Mouse (Mus musculus): ENCODE results near the gene Nucb1. TPM values are rescaled to one million over a fixed set of nuclear protein-coding genes. Genes with fewer than 3 reads are reported as not detected.
A peak's percentile ranks its signal among the peaks of the same experiment; 100 is the strongest.

Gene Nucb1
- polyA plus RNA-seq, 1 experiment from 2014 or later, result 106 TPM

GRCm38 (mm10) chr7:45454971-45455370, 55.2 kb downstream of the Nucb1 start:
- Histone ChIP-seq H3K36me3 (ENCODE audit: control insufficient read depth, insufficient read depth) (peaks cover 14% of the 10 kb centered on the region), H3K4me2 (ENCODE audit: low read length) (no peak overlapping the region), H3K4me3 (replicated peaks; ENCODE audit: low read length) (no peak overlapping the region), H3K9ac (replicated peaks; ENCODE audit: low read depth, low read length) (no peak overlapping the region), H3K9me3 (ENCODE audit: control insufficient read depth, low read length) (no peaks in the 10 kb centered on the region), H3K27me3 (replicated peaks; ENCODE audit: control insufficient read depth, insufficient read depth, low read length) (no peaks in the 10 kb centered on the region), H3K4me1 (replicated peaks; ENCODE audit: control insufficient read depth, insufficient read depth, low read length) (peaks cover 18% of the 10 kb centered on the region), H3K27ac (ENCODE audit: low read length) (no peak overlapping the region)
- 88% methylated on average over 15 of the region's 15 CpGs for WGBS
- no peak for ATAC-seq

DNA sequence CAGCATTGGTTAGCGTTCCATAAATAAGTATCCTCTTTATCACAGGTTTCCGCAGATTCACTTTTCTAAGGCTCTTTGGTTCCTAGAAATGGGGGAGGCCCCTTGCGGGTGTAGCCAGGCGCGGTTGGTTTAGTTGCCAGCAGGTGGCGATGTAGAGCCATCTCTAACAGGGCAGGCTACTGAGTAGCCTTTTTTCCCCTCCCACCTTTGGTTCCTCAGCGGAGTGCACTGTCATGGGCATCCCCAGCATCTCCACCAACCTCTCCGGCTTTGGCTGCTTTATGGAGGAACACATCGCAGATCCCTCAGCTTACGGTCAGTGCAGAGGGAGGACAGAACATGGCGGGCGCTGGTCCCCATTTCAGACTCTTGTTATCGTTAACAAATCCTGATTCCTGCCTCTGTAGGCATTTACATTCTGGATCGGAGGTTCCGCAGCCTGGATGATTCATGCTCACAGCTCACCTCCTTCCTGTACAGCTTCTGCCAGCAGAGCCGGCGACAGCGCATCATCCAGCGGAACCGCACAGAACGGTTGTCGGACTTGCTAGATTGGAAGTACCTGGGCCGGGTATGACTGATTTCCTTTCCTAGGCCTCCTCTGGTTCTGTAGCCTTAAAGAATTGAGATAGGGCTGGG, 58.7 kb downstream of the Nucb1 start:
- H3K4me2 ChIP-seq (ENCODE audit: low read length), result no peak overlapping the region
- H3K9me3 ChIP-seq (ENCODE audit: control insufficient read depth, low read length), result no peaks in the 10 kb centered on the region
- no peak overlapping the region for H3K9ac ChIP-seq (replicated peaks; ENCODE audit: low read depth, low read length)
- no peaks in the 10 kb centered on the region for H3K4me1 ChIP-seq (replicated peaks; ENCODE audit: control insufficient read depth, insufficient read depth, low read length)
- H3K36me3 ChIP-seq (ENCODE audit: control insufficient read depth, insufficient read depth), result peaks cover 5% of the 10 kb centered on the region; the same call in 1 of the 2 replicates
- ATAC-seq, result peak; percentile 79
- no peak overlapping the region for H3K27ac ChIP-seq (ENCODE audit: low read length)
- no peak overlapping the region for H3K4me3 ChIP-seq (replicated peaks; ENCODE audit: low read length)
- WGBS, result 54% methylated on average over 23 of the region's 23 CpGs
- no peaks in the 10 kb centered on the region for H3K27me3 ChIP-seq (replicated peaks; ENCODE audit: control insufficient read depth, insufficient read depth, low read length)

GRCm38 (mm10) chr7:45449974-45450373, 60.2 kb downstream of the Nucb1 start:
- H3K9me3 ChIP-seq (ENCODE audit: control insufficient read depth, low read length), result no peaks in the 10 kb centered on the region
- no peak overlapping the region for H3K4me3 ChIP-seq (replicated peaks; ENCODE audit: low read length)
- H3K27me3 ChIP-seq (replicated peaks; ENCODE audit: control insufficient read depth, insufficient read depth, low read length), result no peaks in the 10 kb centered on the region
- no peak overlapping the region for H3K4me2 ChIP-seq (ENCODE audit: low read length)
- H3K36me3 ChIP-seq (ENCODE audit: control insufficient read depth, insufficient read depth), result 0 out of 2 replicates have a peak, but pooled peaks cover 3% of the 10 kb centered on the region
- H3K4me1 ChIP-seq (replicated peaks; ENCODE audit: control insufficient read depth, insufficient read depth, low read length), result no peaks in the 10 kb centered on the region
- 100% methylated on average over 1 of the region's 1 CpGs for WGBS
- ATAC-seq, result no peak
- no peak overlapping the region for H3K27ac ChIP-seq (ENCODE audit: low read length)
- H3K9ac ChIP-seq (replicated peaks; ENCODE audit: low read depth, low read length), result no peak overlapping the region

DNA sequence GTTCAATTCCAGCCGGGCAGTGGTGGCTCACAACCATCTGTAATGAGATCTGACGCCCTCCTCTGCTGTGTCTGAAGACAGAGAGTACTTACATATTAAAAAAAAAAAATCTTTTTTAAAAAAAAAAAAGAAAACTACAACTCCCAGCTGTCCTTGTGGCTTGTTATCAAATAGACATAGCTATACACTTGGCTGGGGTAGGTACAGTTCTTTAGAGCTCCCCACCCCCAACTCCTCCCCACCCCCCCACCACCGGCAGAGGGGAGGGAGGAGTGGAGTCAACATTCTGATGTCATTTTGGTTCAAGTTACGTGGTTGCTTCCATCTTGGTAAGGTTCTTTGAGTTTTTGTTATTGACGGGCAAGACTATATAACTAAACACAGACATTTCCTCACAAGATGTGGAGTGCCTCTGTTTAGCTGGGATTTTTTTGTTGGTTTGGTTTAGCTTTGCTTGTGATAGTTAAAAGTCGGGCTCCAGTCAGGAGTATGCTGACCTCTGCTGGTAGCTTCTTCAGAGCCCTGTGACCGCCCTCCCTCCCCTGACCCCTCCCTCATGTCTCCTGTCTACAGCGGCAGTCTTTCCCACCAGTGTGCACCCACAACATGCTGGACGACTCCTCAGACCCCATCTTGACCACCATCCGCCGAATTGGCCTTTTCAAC, 62.7 kb downstream of the Nucb1 start:
- H3K27me3 ChIP-seq (replicated peaks; ENCODE audit: control insufficient read depth, insufficient read depth, low read length), result no peaks in the 10 kb centered on the region
- 41% methylated on average over 11 of the region's 11 CpGs for WGBS

DNA sequence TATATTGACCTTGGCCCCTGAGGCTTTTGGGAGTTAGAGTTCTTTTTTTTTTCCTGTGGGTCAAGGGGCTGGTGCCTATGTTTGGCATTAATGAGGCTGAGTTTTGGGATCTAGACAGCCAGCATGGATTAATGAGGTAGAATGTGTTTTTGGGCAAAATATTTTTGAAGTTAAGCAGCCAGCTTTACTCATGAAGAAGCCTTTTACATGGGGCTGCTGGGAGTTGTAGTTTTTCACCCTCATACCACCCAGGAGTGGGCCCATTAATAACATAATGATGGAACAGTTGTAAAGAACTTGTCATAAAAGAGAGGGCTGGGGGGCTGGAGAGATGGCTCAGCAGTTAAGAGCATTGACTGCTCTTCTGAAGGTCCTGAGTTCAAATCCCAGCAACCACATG, 63.6 kb downstream of the Nucb1 start:
- Histone ChIP-seq H3K9ac (replicated peaks; ENCODE audit: low read depth, low read length) (no peak overlapping the region), H3K9me3 (ENCODE audit: control insufficient read depth, low read length) (no peaks in the 10 kb centered on the region), H3K27ac (ENCODE audit: low read length) (no peak overlapping the region), H3K36me3 (ENCODE audit: control insufficient read depth, insufficient read depth) (0 out of 2 replicates have a peak, but pooled peaks cover 3% of the 10 kb centered on the region), H3K4me2 (ENCODE audit: low read length) (no peak overlapping the region), H3K4me1 (replicated peaks; ENCODE audit: control insufficient read depth, insufficient read depth, low read length) (no peaks in the 10 kb centered on the region), H3K4me3 (replicated peaks; ENCODE audit: low read length) (no peak overlapping the region), H3K27me3 (replicated peaks; ENCODE audit: control insufficient read depth, insufficient read depth, low read length) (no peaks in the 10 kb centered on the region)
- no peak for ATAC-seq

More for the DNA sequence above, 62.7 kb downstream of the Nucb1 start:
- H3K27ac ChIP-seq (ENCODE audit: low read length), result no peak overlapping the region
- ATAC-seq, result no peak
- H3K4me1 ChIP-seq (replicated peaks; ENCODE audit: control insufficient read depth, insufficient read depth, low read length), result no peaks in the 10 kb centered on the region
- H3K9ac ChIP-seq (replicated peaks; ENCODE audit: low read depth, low read length), result no peak overlapping the region
- 0 out of 2 replicates have a peak, but pooled peaks cover 3% of the 10 kb centered on the region for H3K36me3 ChIP-seq (ENCODE audit: control insufficient read depth, insufficient read depth)
- no peaks in the 10 kb centered on the region for H3K9me3 ChIP-seq (ENCODE audit: control insufficient read depth, low read length)
- H3K4me2 ChIP-seq (ENCODE audit: low read length), result no peak overlapping the region
- H3K4me3 ChIP-seq (replicated peaks; ENCODE audit: low read length), result no peak overlapping the region

- Histone ChIP-seq H3K4me2 (ENCODE audit: low read length) (no peak overlapping the region), H3K4me1 (replicated peaks; ENCODE audit: control insufficient read depth, insufficient read depth, low read length) (no peaks in the 10 kb centered on the region), H3K27me3 (replicated peaks; ENCODE audit: control insufficient read depth, insufficient read depth, low read length) (no peaks in the 10 kb centered on the region), H3K4me3 (replicated peaks; ENCODE audit: low read length) (no peak overlapping the region), H3K9ac (replicated peaks; ENCODE audit: low read depth, low read length) (no peak overlapping the region), H3K36me3 (ENCODE audit: control insufficient read depth, insufficient read depth) (0 out of 2 replicates have a peak, but pooled peaks cover 3% of the 10 kb centered on the region), H3K9me3 (ENCODE audit: control insufficient read depth, low read length) (no peaks in the 10 kb centered on the region), H3K27ac (ENCODE audit: low read length) (no peak overlapping the region)
- 90% methylated on average over 22 of the region's 22 CpGs for WGBS
- no peak for ATAC-seq
Observed at GRCm38 (mm10) chr7:45443526-45444420, 66.4 kb downstream of the Nucb1 start.

Small RNAs within 50 kb of the gene (microRNA-seq; reads per million reads assigned to microRNA genes)
- gene Gm22133, result 0.62 reads per million

Other genes with a start within 250 kb of the Nucb1 start
- gene Slc6a21, start 232.9 kb downstream of the Nucb1 start, polyA plus RNA-seq (2015; fragmentation: Nextera tagmentation; extraction: Ambion mirVana), result not detected in 2 replicates
- gene Trpm4, start 176.6 kb downstream of the Nucb1 start, polyA plus RNA-seq (2015; fragmentation: Nextera tagmentation; extraction: Ambion mirVana), result 8.2 and 10.1 TPM in 2 replicates
- gene Hrc, start 175.1 kb downstream of the Nucb1 start, polyA plus RNA-seq (2015; fragmentation: Nextera tagmentation; extraction: Ambion mirVana), result 0.60 TPM in 1 of 2 replicates, not detected in the other
- 16.1 and 19.7 TPM in 2 replicates for gene Ppfia3, start 143.4 kb downstream of the Nucb1 start, polyA plus RNA-seq (2015; fragmentation: Nextera tagmentation; extraction: Ambion mirVana)
- gene Lin7b, start 139.8 kb downstream of the Nucb1 start, polyA plus RNA-seq (2015; fragmentation: Nextera tagmentation; extraction: Ambion mirVana), result 6.1 and 18.5 TPM in 2 replicates
- gene Snrnp70, start 114.7 kb downstream of the Nucb1 start, polyA plus RNA-seq (2015; fragmentation: Nextera tagmentation; extraction: Ambion mirVana), result 206 and 215 TPM in 2 replicates
- not detected in 2 replicates for gene Kcna7, start 104.8 kb downstream of the Nucb1 start, polyA plus RNA-seq (2015; fragmentation: Nextera tagmentation; extraction: Ambion mirVana)
- gene Ntf5, start 96.7 kb downstream of the Nucb1 start, polyA plus RNA-seq (2015; fragmentation: Nextera tagmentation; extraction: Ambion mirVana), result 0.10 TPM in 1 of 2 replicates, not detected in the other
- gene Lhb, start 89.6 kb downstream of the Nucb1 start, polyA plus RNA-seq (2015; fragmentation: Nextera tagmentation; extraction: Ambion mirVana), result 0.44 and 0.65 TPM in 2 replicates
- 19.9 and 21.6 TPM in 2 replicates for gene Gys1, start 75.6 kb downstream of the Nucb1 start, polyA plus RNA-seq (2015; fragmentation: Nextera tagmentation; extraction: Ambion mirVana)
- 137 and 147 TPM in 2 replicates for gene Ruvbl2, start 72.3 kb downstream of the Nucb1 start, polyA plus RNA-seq (2015; fragmentation: Nextera tagmentation; extraction: Ambion mirVana)
- gene Ftl1, start 50.5 kb downstream of the Nucb1 start, polyA plus RNA-seq (2015; fragmentation: Nextera tagmentation; extraction: Ambion mirVana), result 5,701 and 5,899 TPM in 2 replicates
- gene Bax, start 43.5 kb downstream of the Nucb1 start, polyA plus RNA-seq (2015; fragmentation: Nextera tagmentation; extraction: Ambion mirVana), result 225 and 257 TPM in 2 replicates
- gene Tulp2, start 28.5 kb downstream of the Nucb1 start, polyA plus RNA-seq (2015; fragmentation: Nextera tagmentation; extraction: Ambion mirVana), result 0.12 TPM in 1 of 2 replicates, not detected in the other
- not detected in 2 replicates for gene Gm45808, start 23.6 kb downstream of the Nucb1 start, polyA plus RNA-seq (2015; fragmentation: Nextera tagmentation; extraction: Ambion mirVana)
- gene Dhdh, start 21.6 kb downstream of the Nucb1 start, polyA plus RNA-seq (2015; fragmentation: Nextera tagmentation; extraction: Ambion mirVana), result 2.2 and 3.0 TPM in 2 replicates
- gene Ppp1r15a, start 15.9 kb upstream of the Nucb1 start, polyA plus RNA-seq (2015; fragmentation: Nextera tagmentation; extraction: Ambion mirVana), result 14.4 and 16.4 TPM in 2 replicates
- 0.57 and 0.81 TPM in 2 replicates for gene Plekha4, start 15.9 kb upstream of the Nucb1 start, polyA plus RNA-seq (2015; fragmentation: Nextera tagmentation; extraction: Ambion mirVana)
- gene Hsd17b14, start 44.5 kb upstream of the Nucb1 start, polyA plus RNA-seq (2015; fragmentation: Nextera tagmentation; extraction: Ambion mirVana), result not detected in 2 replicates
- 24.2 and 24.5 TPM in 2 replicates for gene Bcat2, start 59.7 kb upstream of the Nucb1 start, polyA plus RNA-seq (2015; fragmentation: Nextera tagmentation; extraction: Ambion mirVana)
- not detected in 2 replicates for gene Fgf21, start 105.1 kb upstream of the Nucb1 start, polyA plus RNA-seq (2015; fragmentation: Nextera tagmentation; extraction: Ambion mirVana)
- not detected in 2 replicates for gene Fut1, start 106.9 kb upstream of the Nucb1 start, polyA plus RNA-seq (2015; fragmentation: Nextera tagmentation; extraction: Ambion mirVana)
- not detected in 2 replicates for gene Izumo1, start 111.4 kb upstream of the Nucb1 start, polyA plus RNA-seq (2015; fragmentation: Nextera tagmentation; extraction: Ambion mirVana)
- gene Rasip1, start 117.1 kb upstream of the Nucb1 start, polyA plus RNA-seq (2015; fragmentation: Nextera tagmentation; extraction: Ambion mirVana), result 13.5 and 15.1 TPM in 2 replicates
- gene Mamstr, start 129.6 kb upstream of the Nucb1 start, polyA plus RNA-seq (2015; fragmentation: Nextera tagmentation; extraction: Ambion mirVana), result 2.8 and 4.2 TPM in 2 replicates
- gene Fut2, start 156.0 kb upstream of the Nucb1 start, polyA plus RNA-seq (2015; fragmentation: Nextera tagmentation; extraction: Ambion mirVana), result 0.10 and 0.21 TPM in 2 replicates
- gene Ntn5, start 173.6 kb upstream of the Nucb1 start, polyA plus RNA-seq (2015; fragmentation: Nextera tagmentation; extraction: Ambion mirVana), result 0.80 and 0.84 TPM in 2 replicates
- 0.10 and 0.25 TPM in 2 replicates for gene Sec1, start 184.0 kb upstream of the Nucb1 start, polyA plus RNA-seq (2015; fragmentation: Nextera tagmentation; extraction: Ambion mirVana)
- gene Car11, start 189.4 kb upstream of the Nucb1 start, polyA plus RNA-seq (2015; fragmentation: Nextera tagmentation; extraction: Ambion mirVana), result 40.1 and 64.4 TPM in 2 replicates
- gene Dbp, start 194.7 kb upstream of the Nucb1 start, polyA plus RNA-seq (2015; fragmentation: Nextera tagmentation; extraction: Ambion mirVana), result 4.1 and 4.3 TPM in 2 replicates
- gene Rpl18, start 205.1 kb upstream of the Nucb1 start, polyA plus RNA-seq (2015; fragmentation: Nextera tagmentation; extraction: Ambion mirVana), result 567 and 579 TPM in 2 replicates
- gene Sphk2, start 207.6 kb upstream of the Nucb1 start, polyA plus RNA-seq (2015; fragmentation: Nextera tagmentation; extraction: Ambion mirVana), result 29.9 and 31.1 TPM in 2 replicates
- gene Fam83e, start 210.8 kb upstream of the Nucb1 start, polyA plus RNA-seq (2015; fragmentation: Nextera tagmentation; extraction: Ambion mirVana), result 0.60 and 1.1 TPM in 2 replicates
- gene Spaca4, start 215.4 kb upstream of the Nucb1 start, polyA plus RNA-seq (2015; fragmentation: Nextera tagmentation; extraction: Ambion mirVana), result not detected in 2 replicates

All from forebrain, embryonic 16.5 days (tissue).